Mouse (Mus musculus) E14TG2a.4 (cell line): Measurements from ENCODE around the gene Camk2g.

Experiments
- CTCF ChIP-seq: conservative IDR thresholded peaks from 2 replicates; pipeline ENCODE4 v1.5.1; 2014; ENCODE audit warnings: low read length
- NANOG ChIP-seq: IDR thresholded peaks from 2 replicates; pipeline ENCODE4 v1.6.1; 2014; ENCODE audit warnings: borderline replicate concordance, low read length, mixed read lengths

- no peak for TF ChIP-seq CTCF
- TF ChIP-seq NANOG = no peak
Observed at GRCm38 (mm10) chr14:20767936-20768335, 26.0 kb downstream of the Camk2g start.
